Comparison of ENCODE assay signal across 8 mouse cellular contexts in genomic region chr5:146832435-146832768, GRCm38 (mm10). TPM values are rescaled to one million over a fixed set of nuclear protein-coding genes. Genes with fewer than 3 reads are reported as not detected.
DNase-seq lines count a peak whose midpoint lies in the region; ATAC-seq and TF ChIP-seq lines count a peak whose summit lies in the region.

No protein-coding gene starts in this region.

- H3K9ac ChIP-seq in embryonic facial prominence, embryonic 13.5 days = peak overlapping the region; percentile 98
- H3K9ac ChIP-seq in intestine, postnatal 0 days (ENCODE audit: low read depth, low read length) = peak overlapping the region; percentile 77; the same call in 1 of the 2 replicates
- peak overlapping the region; percentile 95 for H3K9ac ChIP-seq in neural tube, embryonic 14.5 days (replicated peaks; ENCODE audit: low read depth, low read length)

- no peaks in the 10 kb centered on the region for H3K27me3 ChIP-seq in embryonic facial prominence, embryonic 13.5 days
- no peaks in the 10 kb centered on the region for H3K27me3 ChIP-seq in intestine, postnatal 0 days (replicated peaks; ENCODE audit: control insufficient read depth, insufficient read depth, low read length)
- H3K27me3 ChIP-seq in neural tube, embryonic 14.5 days (ENCODE audit: control insufficient read depth, insufficient read depth, low read length) = no peaks in the 10 kb centered on the region

- WGBS in embryonic facial prominence, embryonic 13.5 days = 53% methylated on average over 7 of the region's 7 CpGs
- 47% methylated on average over 7 of the region's 7 CpGs for WGBS in intestine, postnatal 0 days
- WGBS in neural tube, embryonic 14.5 days = 55% methylated on average over 7 of the region's 7 CpGs

- H3K9me3 ChIP-seq in embryonic facial prominence, embryonic 13.5 days = no peaks in the 10 kb centered on the region
- no peaks in the 10 kb centered on the region for H3K9me3 ChIP-seq in intestine, postnatal 0 days (ENCODE audit: control insufficient read depth)
- no peaks in the 10 kb centered on the region for H3K9me3 ChIP-seq in neural tube, embryonic 14.5 days (ENCODE audit: control insufficient read depth, low read length)

- no peak for DNase-seq in layer of hippocampus, adult 2 months (ENCODE audit: low spot score in 2 of 2)
- DNase-seq in layer of hippocampus, adult 8-10 months (ENCODE audit: low spot score in 2 of 2) = no peak
- DNase-seq in urinary bladder, postnatal 4 days (ENCODE audit: low spot score in 2 of 2) = no peak
- no peak for DNase-seq in left cerebral cortex, adult 9 months (ENCODE audit: low spot score in 2 of 2)

- H3K36me3 ChIP-seq in embryonic facial prominence, embryonic 13.5 days = peaks cover 34% of the 10 kb centered on the region
- peaks cover 30% of the 10 kb centered on the region for H3K36me3 ChIP-seq in intestine, postnatal 0 days (ENCODE audit: control insufficient read depth, insufficient read depth)
- H3K36me3 ChIP-seq in neural tube, embryonic 14.5 days (ENCODE audit: control insufficient read depth, insufficient read depth, low read length) = peaks cover 28% of the 10 kb centered on the region

- no peak for TF ChIP-seq CTCF in layer of hippocampus, adult 2 months (conservative IDR thresholded peaks at IDR 0.05)
- no peak for TF ChIP-seq CTCF in intestine, postnatal 0 days (IDR thresholded peaks at IDR 0.05; ENCODE audit: low read depth)

- H3K27ac ChIP-seq in layer of hippocampus, adult 2 months = peak overlapping the region; percentile 99
- peak overlapping the region; percentile 85 for H3K27ac ChIP-seq in embryonic facial prominence, embryonic 13.5 days
- H3K27ac ChIP-seq in intestine, postnatal 0 days (ENCODE audit: low read depth, low read length) = peak overlapping the region; percentile 79
- peak overlapping the region; percentile 92 for H3K27ac ChIP-seq in neural tube, embryonic 14.5 days (ENCODE audit: low read depth, low read length)

- peaks cover 15% of the 10 kb centered on the region for H3K4me1 ChIP-seq in embryonic facial prominence, embryonic 13.5 days
- H3K4me1 ChIP-seq in intestine, postnatal 0 days (replicated peaks; ENCODE audit: control insufficient read depth, insufficient read depth, low read length) = no peaks in the 10 kb centered on the region; the same call in 1 of the 2 replicates
- peaks cover 20% of the 10 kb centered on the region for H3K4me1 ChIP-seq in neural tube, embryonic 14.5 days (ENCODE audit: control insufficient read depth, insufficient read depth, low read length)

- H3K4me3 ChIP-seq in layer of hippocampus, adult 2 months = peak overlapping the region; percentile 98
- H3K4me3 ChIP-seq in embryonic facial prominence, embryonic 13.5 days = peak overlapping the region; percentile 94
- H3K4me3 ChIP-seq in intestine, postnatal 0 days (ENCODE audit: low read depth, low read length) = peak overlapping the region; percentile 74
- H3K4me3 ChIP-seq in neural tube, embryonic 14.5 days (ENCODE audit: low read depth, low read length) = peak overlapping the region; percentile 92

- ATAC-seq in embryonic facial prominence, embryonic 13.5 days (ENCODE audit: insufficient number of reproducible peaks, insufficient read depth, low FRiP score, low TSS enrichment, low read depth) = no peak
- peak; percentile 14; the same call in 1 of the 2 replicates for ATAC-seq in intestine, postnatal 0 days
- ATAC-seq in neural tube, embryonic 14.5 days (ENCODE audit: low read depth) = no peak
- no peak for ATAC-seq in CD4-positive, CD25-positive, alpha-beta regulatory T cell, adult 4 months

- peak overlapping the region; percentile 79 for H3K4me2 ChIP-seq in embryonic facial prominence, embryonic 13.5 days
- H3K4me2 ChIP-seq in intestine, postnatal 0 days (replicated peaks; ENCODE audit: low read depth) = peak overlapping the region; percentile 64
- peak overlapping the region; percentile 84 for H3K4me2 ChIP-seq in neural tube, embryonic 14.5 days (ENCODE audit: low read depth, low read length)

RNA-seq across cellular contexts. Expression of gene Rpl21, which starts 0.3 kb away (rescaled TPM):
- total RNA-seq in layer of hippocampus, adult 2 months (2021) = 100 to 1,000 TPM; 205 to 212 TPM
- 100 to 1,000 TPM; 157 to 258 (median 206) TPM for total RNA-seq in layer of hippocampus, adult 8-10 months (2022)
- polyA plus RNA-seq in embryonic facial prominence, embryonic 13.5 days (2015; fragmentation: Nextera tagmentation; extraction: Ambion mirVana) = 568 and 633 TPM in 2 replicates
- polyA plus RNA-seq in intestine, postnatal 0 days (2015; fragmentation: Nextera tagmentation; extraction: Ambion mirVana) = 426 and 430 TPM in 2 replicates
- polyA plus RNA-seq in neural tube, embryonic 14.5 days (2014; fragmentation: Nextera tagmentation; extraction: Ambion mirVana) = 380 TPM in 2 replicates
- 1,000 to 10,000 TPM in 1 of 2 experiments, 100 to 1,000 TPM in 1; 776 to 1,168 TPM for polyA plus RNA-seq in CD4-positive, CD25-positive, alpha-beta regulatory T cell, adult 4 months (2017; shearing (Covaris generic))

RNA-seq across cellular contexts. Expression of gene Rasl11a, which starts 12.5 kb away (rescaled TPM):
- total RNA-seq in layer of hippocampus, adult 2 months (2021) = 10 to 100 TPM; 11.0 to 13.7 TPM
- total RNA-seq in layer of hippocampus, adult 8-10 months (2022) = 10 to 100 TPM; 10.8 to 15.0 (median 11.9) TPM
- 12.4 and 14.6 TPM in 2 replicates for polyA plus RNA-seq in embryonic facial prominence, embryonic 13.5 days (2015; fragmentation: Nextera tagmentation; extraction: Ambion mirVana)
- 17.6 TPM in 2 replicates for polyA plus RNA-seq in intestine, postnatal 0 days (2015; fragmentation: Nextera tagmentation; extraction: Ambion mirVana)
- 8.9 and 9.1 TPM in 2 replicates for polyA plus RNA-seq in neural tube, embryonic 14.5 days (2014; fragmentation: Nextera tagmentation; extraction: Ambion mirVana)
- 1 to 10 TPM; 3.1 to 3.2 TPM for polyA plus RNA-seq in CD4-positive, CD25-positive, alpha-beta regulatory T cell, adult 4 months (2017; shearing (Covaris generic))

RNA-seq across cellular contexts. Expression of gene Usp12, which starts 37.6 kb away (rescaled TPM):
- 10 to 100 TPM; 58.4 to 62.5 TPM for total RNA-seq in layer of hippocampus, adult 2 months (2021)
- 10 to 100 TPM; 52.3 to 61.4 (median 57.4) TPM for total RNA-seq in layer of hippocampus, adult 8-10 months (2022)
- polyA plus RNA-seq in embryonic facial prominence, embryonic 13.5 days (2015; fragmentation: Nextera tagmentation; extraction: Ambion mirVana) = 13.0 and 15.9 TPM in 2 replicates
- 21.7 and 24.0 TPM in 2 replicates for polyA plus RNA-seq in intestine, postnatal 0 days (2015; fragmentation: Nextera tagmentation; extraction: Ambion mirVana)
- 11.5 and 15.0 TPM in 2 replicates for polyA plus RNA-seq in neural tube, embryonic 14.5 days (2014; fragmentation: Nextera tagmentation; extraction: Ambion mirVana)
- 1 to 10 TPM; 6.3 to 8.8 TPM for polyA plus RNA-seq in CD4-positive, CD25-positive, alpha-beta regulatory T cell, adult 4 months (2017; shearing (Covaris generic))
